Mouse (Mus musculus): ENCODE measurements around the gene Il1rl2. TPM values are rescaled to one million over a fixed set of nuclear protein-coding genes. Genes with fewer than 3 reads are reported as not detected.
"Not testable (repeated sequence)": the region's sequence is repeated elsewhere in the genome, so short reads cannot be mapped to it uniquely, and the experiment has no call there.

Gene Il1rl2
- 1 to 10 TPM; 5.9 to 6.4 TPM for total RNA-seq (2021)
- long read RNA-seq, experiment 1, partial matches to known transcripts, result 0 of 3 reads
- long read RNA-seq, experiment 1, other reads (novel, unspliced or antisense), result 2 of 3 reads
- long read RNA-seq, experiment 2, partial matches to known transcripts, result 0 of 4 reads
- long read RNA-seq, experiment 2, other reads (novel, unspliced or antisense), result 2 of 4 reads

DNA sequence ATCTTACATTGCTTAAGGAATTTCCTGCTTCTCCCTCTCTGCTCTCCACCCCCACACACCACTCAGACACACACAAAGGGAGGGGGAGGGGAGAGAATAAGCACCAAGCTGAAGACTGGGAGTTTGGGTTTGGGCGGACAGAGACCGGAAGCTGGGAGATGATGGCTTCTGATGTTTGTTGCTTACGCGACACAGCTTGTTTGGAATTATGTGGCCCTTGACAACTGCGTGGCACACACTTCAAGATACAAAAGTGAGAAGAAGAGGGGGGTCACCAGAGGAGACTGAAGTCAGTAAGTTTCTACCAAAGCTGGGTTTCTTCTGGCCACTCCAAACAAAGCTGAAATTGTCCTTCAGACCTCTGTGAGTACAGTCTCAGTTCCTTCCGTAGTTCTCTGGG, at the start of gene Il1rl2:
Il1rl2 (plus strand) TSS at position 154 of the 400 bp plus-strand sequence.
- peak; percentile 23 for DNase-seq

DNA sequence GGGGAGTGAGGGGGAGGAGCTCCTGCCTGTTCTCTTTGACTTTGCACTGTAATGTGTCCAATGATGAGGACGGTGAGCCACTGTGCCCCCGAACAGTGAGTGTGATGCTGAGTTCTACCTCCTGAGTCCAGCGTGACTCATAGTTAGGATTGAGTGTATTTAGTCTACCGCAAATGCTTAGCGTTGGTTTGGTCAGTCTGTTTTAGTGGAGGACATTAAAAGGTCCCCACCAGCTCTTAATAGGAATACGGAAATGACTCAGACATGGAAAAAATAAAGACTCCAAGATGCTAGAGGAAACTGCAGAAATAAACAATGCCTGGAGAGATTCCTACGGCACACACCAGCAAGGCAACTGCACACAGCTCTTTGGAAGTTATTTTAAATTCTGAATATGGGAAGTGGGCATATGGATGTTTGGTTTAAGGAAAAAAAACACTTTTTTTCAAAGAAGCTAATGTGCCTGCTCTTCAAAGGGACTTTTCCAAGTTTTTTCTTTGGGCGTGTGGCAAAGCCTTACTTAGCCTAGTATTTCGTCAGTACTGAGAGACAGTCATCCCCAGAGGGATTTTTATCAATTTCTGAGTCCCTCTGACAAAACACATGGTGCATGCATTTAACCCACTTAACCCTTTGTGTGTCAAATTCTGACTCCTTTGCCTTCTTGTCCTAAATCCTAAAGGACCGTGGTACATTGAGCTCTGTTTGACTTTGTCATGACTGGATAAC, 49.0 kb upstream of the Il1rl2 start:
- no peak for DNase-seq

DNA sequence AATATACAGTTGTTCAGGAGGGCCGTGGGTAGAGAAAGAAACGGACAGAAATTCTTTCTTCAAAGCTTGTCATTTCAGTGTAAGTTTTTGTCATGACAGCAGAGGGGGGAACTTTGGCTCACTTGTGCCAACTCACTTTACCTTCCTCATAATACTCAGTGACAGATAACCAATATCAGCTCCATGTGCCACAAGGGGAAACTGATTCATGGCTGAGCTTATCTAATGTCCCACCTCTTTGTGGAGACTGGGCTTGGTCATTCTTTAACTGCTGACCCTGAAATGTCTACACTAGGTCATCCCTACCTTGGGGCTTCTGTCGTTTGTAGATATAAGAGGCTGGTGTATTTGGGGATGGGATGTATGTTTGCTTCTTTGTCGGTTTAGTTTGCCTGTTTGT, 46.5 kb upstream of the Il1rl2 start:
- no peak for DNase-seq

DNA sequence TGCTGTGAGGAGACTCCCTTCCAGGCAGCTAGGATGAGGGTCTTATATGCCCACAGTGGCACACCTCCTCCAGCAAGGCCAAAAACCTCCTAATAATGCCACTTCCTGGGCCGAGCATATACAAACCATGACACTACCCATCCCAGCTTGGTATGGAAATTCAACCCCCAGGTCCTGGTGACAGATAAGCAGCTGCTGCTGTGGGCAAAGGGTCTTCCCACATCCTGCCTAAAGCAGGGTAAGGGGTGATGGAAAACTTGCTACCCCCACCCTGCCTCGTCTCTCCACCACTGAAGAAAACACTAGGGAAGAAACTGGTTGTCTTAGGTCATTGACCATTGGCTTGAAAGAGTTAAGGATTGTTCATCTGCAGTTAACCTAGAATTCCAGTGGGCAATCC, 45.7 kb upstream of the Il1rl2 start:
- no peak for DNase-seq

DNA sequence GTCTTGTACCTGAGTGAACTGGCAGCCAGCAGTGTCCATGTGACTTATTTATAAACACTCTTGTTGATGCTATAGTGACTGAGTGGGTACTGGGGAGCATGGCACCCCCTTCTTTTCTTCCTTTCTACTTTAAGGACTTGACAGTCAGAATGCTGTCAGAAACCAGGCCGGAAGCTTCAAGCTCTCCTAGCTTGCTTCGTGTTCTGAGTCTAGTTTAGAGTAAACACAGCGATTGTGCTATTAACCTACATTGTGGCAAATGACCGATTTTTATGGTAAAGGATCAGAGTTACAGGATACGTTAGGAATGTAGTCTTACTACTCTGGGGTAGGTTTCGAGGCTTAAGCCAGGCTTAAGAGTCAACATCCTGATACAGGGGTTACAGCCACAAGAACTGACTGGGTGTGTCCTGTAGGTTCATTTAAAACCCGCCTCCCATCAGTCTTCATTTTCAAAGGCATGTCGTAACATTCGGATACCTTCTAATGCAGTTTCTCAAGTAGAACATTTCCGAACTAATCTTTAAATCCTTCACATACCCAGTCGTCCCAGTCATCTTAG, 45.1 kb upstream of the Il1rl2 start:
- DNase-seq, result no peak

DNA sequence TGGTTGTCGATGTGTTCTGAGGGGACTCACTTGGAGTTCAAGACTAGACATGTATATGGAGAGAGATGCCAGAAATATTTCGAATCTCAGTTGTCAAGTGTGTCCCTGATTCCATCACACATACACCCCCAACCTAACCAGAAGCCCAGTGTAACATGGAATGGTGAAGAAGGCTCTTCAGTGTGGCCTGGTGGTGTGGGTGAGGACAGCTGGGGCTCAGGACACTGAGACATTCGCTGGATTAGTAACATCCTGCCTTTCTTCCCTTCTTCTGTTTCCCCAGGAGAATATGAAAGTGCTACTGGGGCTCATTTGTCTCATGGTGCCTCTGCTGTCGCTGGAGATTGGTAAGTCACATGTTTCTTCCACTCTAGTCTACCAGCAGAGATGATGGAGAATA, 42.5 kb upstream of the Il1rl2 start:
- no peak for DNase-seq

DNA sequence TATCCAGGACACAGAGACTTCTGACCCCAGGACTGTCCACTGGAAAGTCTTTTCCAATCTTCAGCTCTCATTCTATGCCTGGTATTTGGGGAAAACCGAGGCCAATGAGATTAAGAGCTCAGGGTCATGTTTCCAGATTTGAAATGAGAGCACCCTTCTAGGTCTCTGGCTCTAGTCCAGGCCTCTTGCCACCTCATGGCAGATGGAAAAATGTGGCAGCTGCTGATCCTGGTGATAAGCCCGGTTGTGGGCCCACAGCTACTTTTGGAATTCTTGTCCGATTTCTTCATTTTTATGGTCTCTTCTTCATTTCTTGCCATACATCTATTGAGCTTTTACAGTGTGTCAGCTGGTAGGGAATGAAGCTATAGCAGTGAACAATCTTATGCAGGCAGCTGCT, 42.0 kb upstream of the Il1rl2 start:
- DNase-seq, result no peak

DNA sequence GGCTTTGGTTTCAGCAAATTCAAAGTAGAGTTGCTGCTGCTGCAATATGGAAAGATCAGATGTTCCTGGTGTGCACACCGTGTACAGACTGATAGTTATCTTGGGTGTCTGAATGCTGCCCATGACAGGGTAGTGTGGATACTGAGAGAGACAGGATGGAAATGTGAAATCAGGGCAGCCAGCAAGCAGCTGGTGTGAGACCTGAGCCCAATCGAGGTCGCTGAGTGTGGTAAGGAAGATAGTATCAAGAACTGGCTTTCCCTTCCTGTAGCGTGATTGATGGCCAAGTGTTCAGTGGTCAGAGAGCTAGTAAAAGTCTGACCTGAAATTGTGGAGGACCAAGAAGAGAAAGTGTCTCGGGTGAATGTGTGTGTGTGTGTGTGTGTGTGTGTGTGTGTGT, 40.4 kb upstream of the Il1rl2 start:
- no peak for DNase-seq

DNA sequence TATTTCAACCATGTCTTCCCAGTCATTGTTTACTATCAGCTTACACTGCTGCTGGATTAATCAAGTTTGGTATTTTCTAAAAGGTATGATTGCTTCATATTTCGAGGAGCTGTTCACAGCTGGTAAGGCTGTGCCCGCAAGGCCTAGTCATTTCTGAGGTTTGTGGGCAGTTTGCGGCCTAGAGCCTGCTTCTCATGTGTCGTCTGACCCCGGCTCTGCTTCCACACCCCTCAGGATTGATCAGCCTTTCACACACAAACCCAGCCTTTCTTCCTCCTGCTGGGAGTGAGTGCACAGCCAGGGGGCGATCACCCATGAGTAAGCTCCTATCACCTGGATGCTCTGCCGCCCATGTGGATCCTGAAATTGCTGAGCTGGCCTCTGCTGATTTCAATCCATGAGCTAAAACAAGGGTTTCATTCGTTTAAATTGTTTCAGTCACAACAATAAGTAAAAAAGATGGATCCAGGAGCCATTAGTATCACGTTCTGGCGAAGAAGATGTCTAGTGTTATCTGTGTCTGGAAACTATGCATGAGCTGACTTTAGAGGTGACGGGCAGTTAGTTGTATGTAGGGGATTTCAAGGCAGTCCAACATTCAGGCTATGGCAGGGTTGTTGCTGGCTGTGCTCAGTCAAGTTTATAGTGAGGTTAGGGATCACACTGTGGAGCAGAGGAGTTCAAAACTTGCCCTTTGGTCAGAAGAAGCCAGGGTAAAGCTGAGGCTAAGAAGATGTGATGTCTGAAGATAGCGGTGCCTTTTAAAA, 33.7 kb upstream of the Il1rl2 start:
- no peak for DNase-seq

DNA sequence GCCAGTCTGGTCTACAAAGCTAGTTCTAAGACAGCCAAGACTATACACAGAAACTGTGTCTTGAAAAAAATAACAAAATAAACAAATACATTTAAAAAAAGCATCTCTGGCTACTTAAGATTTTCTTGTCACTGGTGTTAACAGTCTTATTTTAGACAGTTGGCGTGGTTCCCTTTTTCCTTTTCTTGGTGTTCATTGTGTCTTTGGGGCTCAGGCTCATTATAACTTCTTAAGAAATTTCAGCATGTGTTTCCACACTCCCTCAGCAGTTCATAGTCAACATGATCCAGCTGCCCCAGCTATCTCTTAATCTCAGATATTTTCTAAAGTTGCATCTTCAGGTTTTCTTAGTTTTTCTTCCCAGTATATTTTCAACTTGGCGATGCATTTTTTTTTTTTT, 32.2 kb upstream of the Il1rl2 start:
- DNase-seq, result no peak

DNA sequence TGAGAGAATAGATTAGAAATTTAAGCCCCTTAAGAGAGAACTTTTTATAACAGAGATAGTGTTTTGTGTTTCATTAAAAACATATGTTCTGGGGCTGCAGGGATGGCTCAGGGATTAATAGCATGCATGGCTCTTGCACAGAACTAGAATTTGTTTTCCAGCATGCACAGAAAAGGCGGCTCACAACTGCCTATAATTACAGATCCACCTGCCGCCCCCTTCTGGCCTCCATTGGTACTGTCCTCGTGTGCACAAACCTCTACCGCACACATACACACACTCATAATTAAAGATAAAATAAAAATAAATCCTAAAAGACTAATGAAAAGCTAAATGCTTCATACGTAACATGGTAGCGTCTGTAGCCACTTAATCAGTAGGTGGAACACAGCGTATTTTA, 30.5 kb upstream of the Il1rl2 start:
- DNase-seq, result no peak

DNA sequence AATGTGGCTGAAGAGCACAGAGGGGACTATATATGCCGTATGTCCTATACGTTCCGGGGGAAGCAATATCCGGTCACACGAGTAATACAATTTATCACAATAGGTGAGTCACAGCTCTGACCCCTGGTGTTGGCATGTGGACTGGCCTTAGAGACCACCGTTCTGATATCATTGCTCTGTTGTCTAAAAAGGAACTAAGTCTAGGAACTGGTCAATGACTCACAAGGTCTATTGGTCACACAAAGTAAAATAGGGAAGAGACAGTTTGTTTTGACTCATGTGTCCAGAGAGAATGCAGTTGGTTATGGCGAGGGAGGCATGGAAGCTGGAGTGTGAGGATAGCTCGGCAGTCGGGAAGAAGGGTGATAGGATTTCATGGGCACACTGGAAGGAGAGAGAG, 29.6 kb upstream of the Il1rl2 start:
- no peak for DNase-seq

DNA sequence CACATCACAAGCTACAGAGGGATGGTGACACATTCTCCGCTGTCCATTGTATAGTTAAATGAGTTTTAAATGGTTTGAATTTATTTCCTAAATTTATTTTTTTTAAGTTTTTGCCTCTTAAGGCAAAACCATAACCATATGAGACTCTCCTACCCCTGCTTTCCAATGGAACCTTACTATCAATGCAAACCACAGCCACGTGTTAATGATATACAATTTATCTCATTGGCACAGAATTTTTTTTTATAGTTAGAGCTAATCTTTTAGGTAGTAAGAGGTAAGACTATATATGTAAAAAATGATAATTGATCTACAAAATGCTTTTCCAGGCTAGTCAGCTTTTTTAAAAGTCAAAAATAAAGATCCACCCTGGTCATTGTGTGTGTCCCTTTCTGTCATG, 26.4 kb upstream of the Il1rl2 start:
- DNase-seq, result no peak

DNA sequence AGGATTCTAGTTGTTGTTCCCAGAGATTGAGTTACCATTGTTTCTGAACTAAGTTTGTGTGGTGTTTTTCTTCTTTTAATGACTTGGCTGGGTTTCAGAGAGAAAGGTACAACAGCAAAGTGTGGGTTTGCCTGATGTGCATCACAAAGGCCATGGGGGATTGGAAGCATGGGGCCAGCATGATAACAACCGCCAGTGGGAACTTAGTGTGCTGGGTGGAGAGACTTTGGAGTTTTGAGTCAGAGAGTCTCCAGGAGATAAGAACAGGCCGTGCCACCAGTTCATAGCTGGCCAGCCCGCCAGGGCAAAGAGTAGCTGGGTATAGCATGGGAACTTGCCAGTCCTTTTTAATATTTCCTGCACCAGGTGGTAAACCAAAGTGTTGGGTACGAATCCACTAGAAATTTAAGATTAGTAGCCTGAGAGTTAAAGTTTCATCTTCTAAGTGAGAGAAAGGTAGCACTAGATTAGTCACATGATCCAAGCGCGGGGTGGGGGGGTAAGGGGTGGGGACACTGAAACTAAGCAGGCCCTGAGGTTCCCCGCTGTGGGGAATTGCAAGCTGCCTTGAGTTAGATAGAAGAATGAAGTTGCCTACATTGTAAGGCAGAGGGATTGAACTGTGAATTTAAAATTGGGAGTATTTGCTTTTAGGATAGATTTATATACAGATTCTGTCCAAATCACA, 21.1 kb upstream of the Il1rl2 start:
- DNase-seq, result no peak

DNA sequence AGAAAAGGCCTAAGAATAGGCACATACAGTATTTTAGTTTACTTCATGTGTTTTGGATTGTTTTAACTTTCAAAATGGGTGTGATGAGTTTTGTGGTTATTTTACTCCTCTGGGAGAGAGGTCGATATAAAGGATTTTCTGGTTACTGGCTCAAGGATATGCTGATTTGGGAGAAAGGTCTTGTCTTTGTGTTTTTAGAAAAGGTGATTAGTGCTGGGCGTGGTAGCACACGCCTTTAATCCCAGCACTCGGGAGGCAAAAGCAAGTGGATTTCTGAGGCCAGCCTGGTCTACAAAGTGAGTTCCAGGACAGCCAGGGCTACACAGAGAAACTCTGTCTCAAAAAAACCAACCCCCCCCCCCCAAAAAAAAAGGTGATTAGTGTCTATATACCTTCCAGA, 20.1 kb upstream of the Il1rl2 start:
- not testable (repeated sequence) for DNase-seq

DNA sequence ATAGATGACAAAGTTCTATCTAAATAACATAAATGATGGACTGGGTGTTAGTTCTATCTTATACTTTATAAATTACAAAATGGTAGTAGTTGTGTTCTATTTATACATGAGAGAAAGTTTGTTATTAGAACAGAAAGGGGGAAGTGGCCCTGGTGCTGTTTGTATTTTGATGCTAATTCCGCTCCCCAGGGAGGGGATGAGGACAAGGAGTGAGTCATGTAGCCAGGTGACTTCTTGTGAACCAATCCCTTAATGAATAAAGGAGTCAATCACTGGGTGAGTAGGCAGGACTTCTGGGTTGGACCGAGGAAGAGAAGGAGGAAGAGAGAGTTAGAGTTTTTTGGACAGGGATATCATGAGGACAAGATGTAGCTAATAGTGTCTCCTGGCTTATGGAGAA, 18.3 kb upstream of the Il1rl2 start:
- no peak for DNase-seq

DNA sequence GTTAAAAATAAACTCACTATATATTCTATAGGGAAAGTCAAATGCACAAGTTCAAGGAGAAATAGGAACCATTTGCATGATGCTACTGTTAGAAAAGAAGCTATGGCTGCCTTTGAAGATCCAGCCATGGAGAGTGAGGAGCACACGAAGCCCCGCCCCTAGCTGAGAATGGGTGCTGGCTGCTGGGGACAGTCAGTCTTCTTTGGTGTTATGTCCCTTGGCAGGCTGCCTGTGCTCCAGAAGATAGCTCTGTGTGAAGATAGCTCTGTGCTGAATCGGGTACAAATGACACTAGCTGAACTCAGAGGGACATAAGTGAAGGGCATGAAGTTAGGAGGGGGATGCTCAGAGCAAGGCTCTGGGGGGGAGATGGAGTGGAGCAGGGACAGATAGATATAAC, 13.3 kb upstream of the Il1rl2 start:
- no peak for DNase-seq

DNA sequence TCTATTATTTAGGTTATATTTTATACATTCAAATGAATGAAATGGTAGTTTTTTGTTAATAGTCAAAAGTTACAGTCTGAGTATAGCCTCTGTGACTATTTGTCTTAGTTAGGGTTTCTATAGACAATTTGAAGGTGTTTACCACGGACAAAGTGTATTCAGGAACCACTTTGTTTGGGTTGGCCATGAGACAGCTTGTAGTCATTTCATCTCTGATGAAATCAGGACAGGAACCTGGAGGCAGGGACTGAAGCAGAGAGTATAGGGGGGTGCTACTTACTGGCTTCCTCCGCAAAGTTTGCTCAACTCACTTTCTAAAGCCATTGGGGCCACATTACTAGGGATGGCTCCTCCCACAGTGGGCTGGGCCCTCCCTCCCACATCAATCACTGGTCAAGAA, 12.8 kb upstream of the Il1rl2 start:
- DNase-seq, result no peak

DNA sequence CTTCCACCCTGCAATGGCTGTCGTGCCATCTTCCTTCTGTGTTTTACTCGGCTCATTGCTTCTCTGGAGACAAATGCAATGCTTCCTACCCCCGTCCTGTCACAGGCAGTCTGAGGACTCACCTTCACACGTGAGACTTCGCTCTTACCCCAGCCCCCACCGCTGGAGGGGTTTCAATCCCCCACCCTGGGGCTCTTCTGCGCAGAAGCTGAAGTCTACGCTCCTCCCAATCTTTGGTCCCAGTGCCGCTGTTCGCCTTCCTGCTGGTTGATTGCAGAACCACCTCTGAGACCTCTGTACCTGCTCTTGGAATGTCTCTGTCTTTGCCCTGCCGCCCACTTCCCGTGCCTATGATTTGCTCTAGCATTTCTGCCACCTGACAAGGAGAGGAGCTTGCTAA, 10.4 kb upstream of the Il1rl2 start:
- DNase-seq, result no peak

DNA sequence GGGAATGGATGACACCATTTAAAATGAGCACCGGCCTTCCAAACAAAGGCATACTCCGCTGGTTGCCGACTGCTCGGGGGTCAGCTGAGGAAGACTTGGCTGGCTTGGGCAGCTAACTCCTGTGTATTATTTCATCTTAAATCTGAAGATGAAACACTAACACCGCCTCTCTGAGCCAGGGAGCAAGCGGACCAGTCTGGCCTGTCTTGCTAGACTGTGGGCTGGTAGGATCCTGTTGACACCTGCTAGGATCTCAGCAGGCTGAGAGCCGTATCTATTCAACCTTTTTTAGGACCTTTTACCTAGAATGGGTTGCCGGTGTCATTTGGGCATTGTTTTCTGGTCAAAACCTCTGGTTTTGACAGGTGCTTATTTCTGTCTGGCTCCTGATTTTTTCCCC, 6.8 kb upstream of the Il1rl2 start:
- DNase-seq, result no peak

DNA sequence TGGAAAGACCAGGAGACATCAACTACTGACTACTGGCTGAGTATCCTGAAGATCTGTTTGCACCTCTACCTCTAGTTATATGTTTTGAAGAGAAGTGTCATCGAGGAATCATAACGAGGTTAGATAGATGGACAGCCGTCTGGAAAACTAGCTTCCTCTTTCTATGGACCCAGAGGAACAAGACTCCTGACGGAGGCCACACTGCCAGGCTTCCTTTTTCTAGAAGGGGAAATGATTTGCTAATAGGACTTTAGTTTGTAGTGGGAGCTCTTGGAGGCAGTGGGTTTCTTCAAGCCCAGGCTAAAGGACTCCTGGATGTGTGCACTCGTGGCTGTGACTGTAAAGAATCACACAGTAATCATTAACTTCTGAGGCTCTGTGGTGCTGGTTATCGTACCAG, 2.6 kb upstream of the Il1rl2 start:
- no peak for DNase-seq

DNA sequence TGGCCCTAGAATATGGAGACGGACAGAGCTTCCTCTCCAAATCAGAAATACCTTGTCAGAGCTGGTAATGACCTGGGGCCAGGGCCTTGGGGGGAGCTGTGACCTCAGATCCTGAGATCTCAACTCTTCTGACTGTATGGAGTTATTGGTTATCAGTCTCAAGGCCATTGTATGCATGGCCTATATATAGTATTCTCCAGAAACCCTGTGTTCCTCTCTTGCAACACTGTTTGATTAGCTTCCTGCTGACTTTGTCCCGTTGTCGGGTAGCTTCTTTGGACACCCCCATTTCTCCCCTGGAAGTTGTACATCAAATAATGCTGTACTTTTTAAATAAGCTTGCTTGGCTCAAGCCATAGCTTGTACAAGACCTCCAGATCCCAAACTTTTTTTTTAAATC, 1.9 kb upstream of the Il1rl2 start:
- no peak for DNase-seq

Measured in gastrocnemius, postnatal 10 days (tissue).